Mouse (Mus musculus): ENCODE data around the gene Hist1h2ap. TPM values are rescaled to one million over a fixed set of nuclear protein-coding genes. Genes with fewer than 3 reads are reported as not detected.
"Not testable (repeated sequence)": the region's sequence is repeated elsewhere in the genome, so short reads cannot be mapped to it uniquely, and the experiment has no call there.

The Hist1h2ap gene
- polyA plus RNA-seq, 2 experiments from 2014 or later: 214 to 439 TPM

DNA sequence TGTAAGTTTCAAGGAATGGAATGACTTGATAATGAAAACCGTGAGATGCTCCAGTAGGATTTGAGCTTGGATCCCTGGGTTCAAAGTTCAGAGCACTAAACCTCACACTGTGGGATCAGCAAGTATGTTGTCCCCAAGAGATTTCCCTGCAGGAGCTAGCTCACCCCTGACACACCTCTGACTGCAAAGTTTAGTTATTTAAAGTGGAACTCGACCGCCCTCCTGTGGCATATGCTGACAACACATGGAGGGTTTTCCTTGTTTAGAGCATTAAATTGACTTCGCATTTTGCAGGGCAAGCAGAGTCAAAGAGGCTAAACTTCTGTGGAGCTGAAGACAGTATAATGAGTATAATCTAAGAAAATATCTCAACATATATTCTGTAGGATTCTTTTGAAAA is 30.2 kb downstream of the Hist1h2ap start:
- peak; percentile 76 for ATAC-seq

DNA sequence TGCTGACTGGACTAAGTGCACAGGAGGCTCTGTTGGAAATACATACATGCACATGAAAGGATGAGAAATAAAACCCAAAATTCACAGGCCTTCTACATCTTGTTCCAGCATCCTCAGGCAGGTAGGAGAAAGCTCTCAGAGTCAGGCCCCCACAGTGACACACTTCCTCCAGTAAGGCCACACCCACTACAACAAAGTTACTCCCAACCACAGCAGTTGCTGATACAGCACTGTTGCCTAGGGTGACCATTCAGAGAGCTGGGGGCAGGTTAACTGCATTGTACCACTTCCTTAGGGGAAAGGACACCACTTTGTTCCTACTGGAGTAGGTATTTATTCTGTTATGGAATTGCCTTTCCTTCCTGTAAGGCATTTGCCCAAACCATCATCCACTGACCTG is 36.1 kb downstream of the Hist1h2ap start:
- not testable (repeated sequence) for ATAC-seq

DNA sequence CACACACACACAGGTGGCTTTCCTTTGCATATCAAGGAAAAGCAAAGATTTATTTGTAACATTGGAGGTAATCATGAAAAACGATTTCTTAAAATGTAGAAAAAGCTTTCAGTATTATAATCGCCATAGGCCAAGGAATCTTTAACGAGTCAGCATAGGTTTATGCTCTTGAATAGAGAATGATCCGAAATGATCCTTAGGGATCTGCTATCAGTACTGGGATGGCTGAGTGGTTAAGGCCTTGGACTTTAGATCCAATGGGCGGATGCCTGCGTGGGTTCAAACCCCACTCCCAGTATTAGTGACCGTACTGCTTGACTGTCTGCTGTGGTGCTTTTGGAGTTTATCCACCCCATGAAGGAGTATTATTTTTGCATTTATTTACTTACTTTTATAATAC is 37.7 kb downstream of the Hist1h2ap start:
- no peak for ATAC-seq

DNA sequence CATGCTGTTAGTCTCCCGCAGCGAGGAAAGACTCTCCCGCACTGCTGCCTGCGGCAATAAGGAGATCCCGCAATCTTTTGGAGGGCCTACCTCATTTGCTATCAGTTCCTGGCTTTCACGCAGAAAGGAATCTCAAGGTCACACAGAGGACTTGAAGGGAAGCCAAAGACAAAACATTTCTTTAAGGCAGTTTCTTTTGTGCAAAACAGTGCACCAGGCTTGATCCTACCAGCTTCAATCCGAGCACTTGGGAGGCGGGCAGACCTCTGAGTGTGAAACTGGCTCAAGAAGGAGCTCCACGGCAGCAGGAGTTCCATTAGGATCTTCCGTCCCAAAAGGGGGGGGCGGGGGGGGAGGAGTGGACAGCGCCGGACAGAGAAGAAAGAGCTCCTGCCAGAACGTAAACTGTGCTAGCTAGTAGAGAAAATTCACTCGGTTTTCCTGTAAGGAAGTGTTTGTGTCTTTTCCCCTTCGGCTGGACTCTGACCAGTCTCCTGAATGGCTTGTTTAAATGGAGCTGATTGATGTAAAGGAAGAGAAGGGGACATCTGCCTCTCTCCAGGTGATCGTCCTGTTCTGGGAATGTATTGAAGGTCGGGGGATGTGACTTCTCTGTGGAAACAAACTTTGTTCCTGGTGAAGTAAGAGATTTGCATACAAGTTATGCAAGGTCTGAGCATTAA is 42.6 kb downstream of the Hist1h2ap start:
- ATAC-seq: no peak

DNA sequence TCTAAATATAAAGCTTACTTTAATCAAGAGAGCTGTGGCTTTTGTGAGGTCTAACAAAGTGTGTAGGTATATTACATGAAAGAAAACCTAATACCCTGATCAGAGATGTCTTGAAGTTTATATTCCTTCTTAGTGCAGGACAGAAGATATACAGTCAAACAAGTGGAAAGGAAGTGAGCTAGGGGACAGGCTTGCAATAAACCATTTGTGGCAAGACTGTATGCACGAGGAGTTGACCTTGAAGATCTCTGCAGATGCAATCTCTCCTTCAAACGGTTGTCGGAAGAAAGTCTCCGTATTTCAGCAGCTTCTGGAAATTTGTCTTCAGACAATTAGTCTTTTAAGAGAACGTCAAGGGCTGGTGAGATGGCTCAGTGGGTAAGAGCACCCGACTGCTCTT is 43.4 kb downstream of the Hist1h2ap start:
- no peak for ATAC-seq

DNA sequence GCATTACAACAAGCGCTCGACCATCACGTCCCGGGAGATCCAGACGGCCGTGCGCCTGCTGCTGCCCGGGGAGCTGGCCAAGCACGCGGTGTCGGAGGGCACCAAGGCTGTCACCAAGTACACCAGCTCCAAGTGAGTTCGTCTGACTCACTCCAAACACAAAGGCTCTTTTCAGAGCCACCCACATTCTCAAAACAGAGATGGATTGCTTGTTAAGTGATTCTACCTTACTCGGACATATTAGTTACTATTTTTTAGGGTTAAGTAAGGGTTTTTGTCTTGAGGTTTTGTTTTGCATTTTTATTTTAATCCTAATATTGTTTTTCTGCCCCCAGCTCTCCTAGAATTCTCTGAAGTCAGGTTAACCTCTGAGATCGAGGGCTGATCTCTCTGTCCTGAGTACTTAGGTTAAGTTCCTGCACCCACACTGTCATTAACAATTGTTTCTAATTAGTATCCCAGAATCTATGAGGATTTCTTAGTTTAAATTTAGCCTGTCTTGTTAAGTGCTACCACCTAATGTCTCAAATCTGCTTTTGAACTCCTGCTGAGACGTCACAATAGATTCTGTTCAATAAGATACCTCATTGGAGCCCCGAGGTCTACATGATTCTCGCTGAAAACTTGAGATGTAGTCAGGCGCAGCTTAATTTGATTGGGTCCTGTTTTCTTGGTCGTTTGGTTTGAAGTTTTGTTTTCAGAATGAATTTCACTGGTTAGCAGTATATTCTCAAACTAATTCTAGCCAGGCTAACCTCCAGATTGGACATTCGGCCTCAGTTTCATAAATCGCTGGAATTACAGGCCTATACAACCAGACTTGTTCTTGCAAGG is 45.3 kb downstream of the Hist1h2ap start:
- ATAC-seq: no peak

DNA sequence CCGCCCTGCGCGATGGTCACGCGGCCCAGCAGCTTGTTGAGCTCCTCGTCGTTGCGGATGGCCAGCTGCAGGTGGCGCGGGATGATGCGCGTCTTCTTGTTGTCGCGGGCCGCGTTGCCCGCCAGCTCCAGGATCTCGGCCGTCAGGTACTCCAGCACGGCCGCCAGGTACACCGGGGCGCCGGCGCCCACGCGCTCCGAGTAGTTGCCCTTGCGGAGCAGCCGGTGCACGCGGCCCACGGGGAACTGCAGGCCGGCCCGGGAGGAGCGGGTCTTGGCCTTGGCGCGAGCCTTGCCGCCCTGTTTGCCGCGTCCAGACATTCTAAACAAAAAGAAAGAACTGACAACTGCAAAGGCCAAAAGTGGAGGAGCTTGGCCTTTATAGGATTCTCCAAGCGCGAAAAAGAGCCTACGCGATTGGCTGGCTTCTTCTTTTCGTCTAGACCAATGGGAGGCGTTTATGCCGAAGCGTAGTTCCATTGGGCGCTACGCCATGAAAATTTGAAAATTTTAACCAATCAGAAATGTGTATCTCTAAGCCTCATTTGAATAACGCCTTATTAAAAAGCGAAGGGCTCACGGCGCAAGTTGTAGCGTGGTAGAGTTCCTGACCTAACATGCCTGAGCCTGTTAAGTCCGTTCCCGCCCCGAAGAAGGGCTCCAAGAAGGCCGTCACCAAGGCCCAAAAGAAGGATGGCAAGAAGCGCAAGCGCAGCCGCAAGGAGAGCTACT is 46.2 kb downstream of the Hist1h2ap start, which contains the start of the genes Hist1h2an and Hist1h2bp:
Gene Hist1h2an, minus strand, starts transcription at position 320 of the 731 bp plus-strand sequence.
Gene Hist1h2bp, plus strand, starts transcription at position 563 of the 731 bp plus-strand sequence.
- peak; percentile 88 for ATAC-seq

DNA sequence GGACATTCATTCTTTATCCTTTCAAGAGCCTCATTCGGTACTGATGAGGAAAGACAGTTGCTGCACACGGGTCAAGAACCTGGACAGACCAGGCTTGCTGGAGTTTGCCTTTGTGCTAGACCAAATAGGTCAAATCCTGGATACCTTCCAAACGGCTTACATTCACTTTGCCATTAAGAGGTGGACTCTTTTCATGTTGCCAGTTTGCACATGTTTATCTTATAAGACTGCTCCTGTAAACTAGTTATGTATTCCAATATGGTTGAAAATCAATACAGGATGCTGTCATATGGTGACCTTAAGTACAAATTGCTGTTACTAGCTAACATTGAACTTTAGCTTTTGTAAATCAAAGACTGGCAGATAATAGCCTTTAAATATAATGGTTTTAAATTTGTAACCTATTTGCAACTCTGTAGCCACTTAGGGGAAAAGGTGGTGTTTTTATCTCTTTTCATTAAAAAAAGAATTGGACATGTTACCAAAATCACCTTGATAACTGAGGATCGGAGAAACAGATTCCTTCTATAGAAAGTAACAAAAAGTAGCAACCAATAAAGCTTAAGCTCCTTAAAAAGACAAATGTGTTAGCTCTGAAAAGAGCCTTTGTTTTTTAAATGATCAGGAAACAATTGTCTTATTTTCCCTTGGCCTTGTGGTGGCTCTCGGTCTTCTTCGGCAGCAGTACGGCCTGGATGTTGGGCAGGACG is 47.0 kb downstream of the Hist1h2ap start:
- no peak for ATAC-seq

DNA sequence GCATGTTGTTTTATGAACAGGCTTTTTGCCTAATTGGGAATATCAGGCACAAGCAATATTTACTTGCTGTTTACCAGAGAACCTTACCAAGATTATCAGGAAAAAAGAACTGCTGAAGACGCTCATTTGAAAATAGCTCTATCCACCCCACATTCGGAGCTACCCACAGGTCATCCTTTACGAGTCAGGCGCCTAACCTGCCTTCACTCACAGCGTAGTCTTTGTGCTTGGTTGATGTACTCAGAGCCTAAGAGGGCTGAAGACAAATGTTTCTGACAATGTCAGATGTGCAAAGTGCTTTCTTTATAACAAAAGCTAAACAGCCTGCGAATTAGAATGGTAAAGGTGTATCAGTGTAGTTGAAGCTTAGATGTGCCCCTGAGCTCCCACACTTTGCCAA is 49.0 kb downstream of the Hist1h2ap start:
- ATAC-seq: no peak

DNA sequence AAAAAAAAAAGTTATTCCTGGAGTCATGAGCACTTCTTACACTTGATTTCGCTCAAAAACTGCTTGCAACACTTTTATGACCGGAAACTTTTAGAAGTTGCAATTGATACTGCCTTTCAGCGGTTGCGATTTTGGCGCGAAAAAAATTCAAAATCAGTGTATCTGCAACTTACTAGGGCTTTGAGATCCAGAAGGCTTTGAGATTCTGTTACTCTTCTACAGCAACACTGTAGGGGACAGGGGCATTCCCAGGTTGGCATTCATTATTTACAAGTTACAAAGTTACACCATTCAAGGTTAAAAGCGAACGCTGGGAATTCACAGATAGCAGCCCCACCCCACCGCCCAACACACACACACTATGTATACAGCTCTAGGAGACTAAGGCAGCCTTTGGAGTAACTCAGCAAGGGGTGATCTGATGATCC is 49.6 kb downstream of the Hist1h2ap start:
- ATAC-seq: no peak

DNA sequence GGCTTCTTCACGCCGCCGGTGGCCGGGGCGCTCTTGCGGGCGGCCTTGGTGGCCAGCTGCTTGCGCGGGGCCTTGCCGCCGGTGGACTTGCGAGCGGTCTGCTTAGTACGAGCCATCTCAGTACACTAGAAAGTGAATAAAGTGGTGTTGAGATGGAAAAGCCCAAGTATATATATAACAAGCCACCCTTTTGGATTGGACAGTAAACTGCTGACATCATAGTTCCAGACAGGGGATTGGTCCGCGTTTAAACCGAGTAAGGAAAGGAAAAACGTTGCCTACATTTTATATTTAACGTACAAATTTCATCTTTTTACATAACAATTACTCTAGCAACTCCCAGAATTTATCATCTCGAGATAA is 50.1 kb downstream of the Hist1h2ap start, which contains the start of gene Hist1h3i:
Gene Hist1h3i, minus strand, starts transcription at position 116 of the 363 bp plus-strand sequence.
- peak; percentile 51 for ATAC-seq

Other genes with a start within 250 kb of the Hist1h2ap start
- not detected for gene Olfr1362, start 219.5 kb downstream of the Hist1h2ap start, polyA plus RNA-seq (2017; shearing (Covaris generic))
- gene Olfr11, start 191.0 kb downstream of the Hist1h2ap start, polyA plus RNA-seq (2017; shearing (Covaris generic)): not detected
- gene Olfr1361, start 170.1 kb downstream of the Hist1h2ap start, polyA plus RNA-seq (2017; shearing (Covaris generic)): not detected
- gene Olfr1360, start 156.1 kb downstream of the Hist1h2ap start, polyA plus RNA-seq (2017; shearing (Covaris generic)): not detected
- not detected for gene Olfr1359, start 135.4 kb downstream of the Hist1h2ap start, polyA plus RNA-seq (2017; shearing (Covaris generic))
- 1 to 10 TPM in 1 of 2 experiments, not detected in 1; 1.2 TPM for gene Hist1h2bl, start 117.4 kb downstream of the Hist1h2ap start, polyA plus RNA-seq (2017; shearing (Covaris generic))
- gene Hist1h2ai, start 117.1 kb downstream of the Hist1h2ap start, polyA plus RNA-seq (2017; shearing (Covaris generic)): 1 to 10 TPM in 1 of 2 experiments, not detected in 1; 5.1 TPM
- 1 to 10 TPM in 1 of 2 experiments, not detected in 1; 6.0 TPM for gene Hist1h3h, start 115.8 kb downstream of the Hist1h2ap start, polyA plus RNA-seq (2017; shearing (Covaris generic))
- gene Hist1h2bm, start 111.5 kb downstream of the Hist1h2ap start, polyA plus RNA-seq (2017; shearing (Covaris generic)): 1 to 10 TPM; 2.4 to 2.8 TPM
- under 1 TPM in 1 of 2 experiments, not detected in 1; 0.61 TPM for gene Hist1h4j, start 98.4 kb downstream of the Hist1h2ap start, polyA plus RNA-seq (2017; shearing (Covaris generic))
- 1 to 10 TPM; 4.8 to 6.3 TPM for gene Hist1h4k, start 83.0 kb downstream of the Hist1h2ap start, polyA plus RNA-seq (2017; shearing (Covaris generic))
- 1 to 10 TPM; 2.5 to 3.5 TPM for gene Hist1h2ak, start 79.7 kb downstream of the Hist1h2ap start, polyA plus RNA-seq (2017; shearing (Covaris generic))
- 1 to 10 TPM; 3.3 to 5.0 TPM for gene Hist1h2bn, start 79.4 kb downstream of the Hist1h2ap start, polyA plus RNA-seq (2017; shearing (Covaris generic))
- 10 to 100 TPM; 28.3 to 35.3 TPM for gene Hist1h1b, start 52.9 kb downstream of the Hist1h2ap start, polyA plus RNA-seq (2017; shearing (Covaris generic))
- 1 to 10 TPM in 1 of 2 experiments, not detected in 1; 3.8 TPM for gene Hist1h3i, start 50.1 kb downstream of the Hist1h2ap start, polyA plus RNA-seq (2017; shearing (Covaris generic))
- gene Hist1h2an, start 46.3 kb downstream of the Hist1h2ap start, polyA plus RNA-seq (2017; shearing (Covaris generic)): 10 to 100 TPM in 1 of 2 experiments, 1 to 10 TPM in 1; 2.0 to 11.5 TPM
- gene Hist1h2bp, start 46.0 kb downstream of the Hist1h2ap start, polyA plus RNA-seq (2017; shearing (Covaris generic)): not detected
- 1 to 10 TPM; 4.2 to 9.2 TPM for gene Hist1h2bq, start 23.3 kb downstream of the Hist1h2ap start, polyA plus RNA-seq (2017; shearing (Covaris generic))
- gene Hist1h2ao, start 23.0 kb downstream of the Hist1h2ap start, polyA plus RNA-seq (2017; shearing (Covaris generic)): 1 to 10 TPM in 1 of 2 experiments, not detected in 1; 2.4 TPM
- gene Hist1h4m, start 21.8 kb downstream of the Hist1h2ap start, polyA plus RNA-seq (2017; shearing (Covaris generic)): 1 to 10 TPM in 1 of 2 experiments, not detected in 1; 6.5 TPM
- gene Hist1h4n, start 1.3 kb downstream of the Hist1h2ap start, polyA plus RNA-seq (2017; shearing (Covaris generic)): 10 to 100 TPM in 1 of 2 experiments, not detected in 1; 15.9 TPM
- 1 to 10 TPM; 4.0 to 9.2 TPM for gene Hist1h2br, start 236 bp upstream of the Hist1h2ap start, polyA plus RNA-seq (2017; shearing (Covaris generic))
- gene Zfp184, start 111.6 kb upstream of the Hist1h2ap start, polyA plus RNA-seq (2017; shearing (Covaris generic)): not detected
- not detected for gene Pom121l2, start 147.7 kb upstream of the Hist1h2ap start, polyA plus RNA-seq (2017; shearing (Covaris generic))
- under 1 TPM; 0.19 to 0.48 TPM for gene Prss16, start 176.2 kb upstream of the Hist1h2ap start, polyA plus RNA-seq (2017; shearing (Covaris generic))
- 100 to 1,000 TPM in 1 of 2 experiments, not detected in 1; 174 TPM for gene Hist1h2ah, start 202.1 kb upstream of the Hist1h2ap start, polyA plus RNA-seq (2017; shearing (Covaris generic))
- 1 to 10 TPM; 2.6 to 4.2 TPM for gene Hist1h2bk, start 202.4 kb upstream of the Hist1h2ap start, polyA plus RNA-seq (2017; shearing (Covaris generic))
- 10 to 100 TPM in 1 of 2 experiments, 1 to 10 TPM in 1; 5.9 to 14.6 TPM for gene Hist1h4i, start 207.9 kb upstream of the Hist1h2ap start, polyA plus RNA-seq (2017; shearing (Covaris generic))
- not detected for gene Hist1h2ag, start 209.4 kb upstream of the Hist1h2ap start, polyA plus RNA-seq (2017; shearing (Covaris generic))
- 10 to 100 TPM in 1 of 2 experiments, 1 to 10 TPM in 1; 4.4 to 13.9 TPM for gene Hist1h2bj, start 209.7 kb upstream of the Hist1h2ap start, polyA plus RNA-seq (2017; shearing (Covaris generic))